Mouse (Mus musculus) lung, postnatal 0 days (tissue): ENCODE data around the gene Rtn1.

Experiments
- CTCF ChIP-seq: IDR thresholded peaks from 2 replicates; pipeline ENCODE4 v1.5.1; 2016; ENCODE audit warnings: antibody characterized with exemption, mild to moderate bottlenecking
- EP300 ChIP-seq: IDR thresholded peaks from 2 replicates; pipeline ENCODE4 v1.6.1; 2016; ENCODE audit warnings: antibody characterized with exemption, mild to moderate bottlenecking, control low read depth

DNA sequence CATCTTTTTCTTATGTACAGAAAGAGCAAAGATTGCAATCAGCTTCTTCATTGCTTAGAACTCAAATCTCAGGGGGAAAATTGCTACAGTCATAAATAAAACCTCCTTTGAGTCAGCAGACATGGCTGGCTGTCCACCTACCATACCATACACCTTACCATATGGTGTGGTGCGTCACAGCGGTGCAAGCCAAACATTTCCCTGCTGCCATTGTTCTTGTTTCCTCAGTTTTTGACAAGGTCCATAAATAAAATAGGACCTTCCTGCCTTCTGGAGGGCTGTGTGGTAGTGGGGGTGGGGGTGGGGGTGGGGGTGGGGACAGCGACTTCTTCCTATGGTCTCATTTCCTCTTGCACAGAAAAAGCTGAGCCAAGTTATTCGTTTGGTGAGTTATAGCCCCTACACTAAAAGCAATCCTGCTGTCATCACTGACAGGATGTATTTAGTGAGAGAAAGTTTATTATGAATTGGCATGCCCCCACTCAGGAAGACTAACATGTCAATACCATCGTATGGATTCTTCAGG, 76.3 kb downstream of the Rtn1 start:
- TF ChIP-seq CTCF (no peak), EP300 (no peak)
